Mouse (Mus musculus) brain, embryonic 14.5 days (tissue): ENCODE results near the gene Alppl2. TPM values are rescaled to one million over a fixed set of nuclear protein-coding genes. Genes with fewer than 3 reads are reported as not detected.

ENCODE experiments used
- DNase-seq: peaks from one replicate; pipeline ENCODE4 v3.0.0-alpha.2; 2011; ENCODE audit warnings: low read depth
- CTCF ChIP-seq: fragments of 200-500 bp; IDR thresholded peaks from 2 replicates; pipeline ENCODE4 v1.5.1; 2012; ENCODE audit warnings: inconsistent platforms, mild to moderate bottlenecking, moderate library complexity, borderline replicate concordance; ENCODE audit not compliant: insufficient read depth, insufficient read length; ENCODE audit errors: extremely low read depth
- POLR2A ChIP-seq: fragments of 200-500 bp; IDR thresholded peaks from 2 replicates; pipeline ENCODE4 v1.6.1; 2012; ENCODE audit warnings: mild to moderate bottlenecking, inconsistent platforms, borderline replicate concordance; ENCODE audit not compliant: poor library complexity, insufficient read depth, insufficient read length, severe bottlenecking; ENCODE audit errors: extremely low read depth
- polyA plus RNA-seq: library from polyadenylated mRNA; depleted of rRNA; stranded (reverse); fragments of >200 nt; gene quantifications from 2 replicates; pipeline ENCODE4 v1.2.3, GENCODE M21; 2012; rRNA removed

The Alppl2 gene
- polyA plus RNA-seq: not detected in 2 replicates

DNA sequence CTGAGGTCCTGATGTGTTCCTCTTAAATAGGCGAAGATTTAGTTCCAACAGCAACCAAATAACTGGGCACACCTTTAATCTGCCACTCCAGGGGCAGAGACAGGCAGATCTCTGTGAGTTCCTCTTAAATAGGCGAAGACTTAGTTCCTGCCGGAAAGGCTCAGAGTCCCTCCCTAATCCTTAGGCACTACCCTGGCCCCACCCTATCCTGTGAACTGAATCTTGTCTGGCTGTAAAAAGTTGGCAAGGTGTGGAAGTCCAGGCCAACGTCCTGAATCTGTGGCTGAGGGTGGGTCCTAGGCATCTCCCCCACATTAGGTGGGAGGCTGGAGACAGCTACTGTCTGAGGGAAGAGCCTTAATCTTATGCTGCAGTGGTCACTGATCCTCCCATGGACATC lies at the start of gene Alppl2:
Gene Alppl2, minus strand, starts transcription at position 101 of the 400 bp plus-strand sequence.
- DNase-seq: no peak
- TF ChIP-seq CTCF: no peak
- no peak for TF ChIP-seq POLR2A

DNA sequence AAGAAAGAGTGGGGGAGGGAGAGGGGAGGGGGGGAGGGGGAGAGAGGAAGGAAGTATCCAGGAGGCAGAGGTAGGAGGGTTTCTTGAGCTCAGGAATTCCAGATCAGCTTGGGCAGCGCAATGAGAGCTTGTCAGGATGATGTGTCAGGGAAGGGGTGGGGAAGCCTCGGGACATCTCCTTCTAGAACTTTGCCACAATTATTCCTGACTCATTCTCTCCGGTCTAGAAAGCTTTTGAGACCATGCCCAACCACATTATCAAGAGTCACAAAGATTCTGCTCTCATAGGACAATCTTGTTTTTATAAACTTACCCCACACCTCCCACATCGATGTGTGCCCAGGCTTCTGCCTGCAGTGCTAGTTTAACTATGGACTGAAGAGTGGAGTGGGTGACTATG lies 42.1 kb upstream of the Alppl2 start:
- DNase-seq: no peak

DNA sequence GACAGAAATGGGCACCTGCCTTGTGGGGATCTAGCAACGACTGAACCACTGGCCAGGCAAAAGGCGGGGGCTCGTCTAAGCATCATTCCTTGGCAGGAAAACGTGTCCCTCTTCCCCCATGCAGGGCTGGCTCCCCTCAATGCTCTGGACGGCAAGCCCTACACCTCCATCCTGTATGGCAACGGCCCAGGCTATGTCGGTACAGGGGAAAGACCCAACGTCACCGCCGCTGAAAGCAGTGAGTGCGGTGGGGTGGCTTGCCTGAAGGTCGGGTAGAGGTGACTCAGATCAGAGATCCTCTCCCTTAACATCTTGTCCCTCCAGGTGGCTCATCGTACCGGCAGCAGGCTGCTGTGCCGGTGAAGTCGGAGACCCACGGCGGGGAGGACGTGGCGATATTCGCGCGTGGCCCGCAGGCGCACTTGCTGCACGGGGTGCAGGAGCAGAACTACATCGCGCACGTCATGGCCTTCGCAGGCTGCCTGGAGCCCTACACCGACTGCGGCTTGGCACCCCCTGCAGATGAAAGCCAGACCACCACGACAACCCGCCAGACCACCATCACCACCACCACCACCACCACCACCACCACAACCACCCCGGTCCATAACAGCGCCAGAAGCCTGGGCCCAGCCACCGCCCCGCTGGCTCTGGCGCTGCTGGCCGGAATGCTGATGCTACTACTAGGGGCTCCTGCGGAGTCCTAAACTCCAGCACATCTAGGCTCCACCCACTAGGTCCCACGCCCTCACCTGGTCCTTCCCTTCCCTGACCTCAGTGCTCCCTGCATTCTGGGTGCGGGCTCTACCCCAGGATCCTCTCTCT lies 37.7 kb upstream of the Alppl2 start:
- DNase-seq: no peak
- no peak for TF ChIP-seq POLR2A
- no peak for TF ChIP-seq CTCF

More for the DNA sequence above, 42.1 kb upstream of the Alppl2 start:
- no peak for TF ChIP-seq POLR2A
- TF ChIP-seq CTCF: no peak

DNA sequence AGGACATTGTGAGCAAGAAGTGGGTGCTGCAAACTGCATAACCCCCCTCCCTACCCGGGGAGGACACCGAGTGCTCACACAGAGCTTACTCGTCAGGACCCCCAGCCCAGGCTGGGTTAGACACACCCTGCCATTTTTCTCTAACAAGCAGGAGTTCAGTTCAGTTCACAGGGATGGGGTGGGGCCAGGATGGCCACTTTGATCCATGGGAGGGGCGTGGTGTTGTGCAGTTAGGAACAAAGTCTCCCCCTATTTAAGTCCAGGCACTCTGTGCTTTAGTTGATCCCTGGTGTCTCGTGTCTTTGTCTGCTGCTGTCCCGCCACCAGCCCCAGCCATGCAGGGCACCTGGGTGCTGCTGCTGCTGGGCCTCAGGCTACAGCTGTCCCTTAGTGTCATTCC lies 34.9 kb upstream of the Alppl2 start, which contains the start of gene Akp3:
Gene Akp3, plus strand, starts transcription at position 301 of the 400 bp plus-strand sequence.
- DNase-seq: no peak
- no peak for TF ChIP-seq CTCF
- TF ChIP-seq POLR2A: no peak

DNA sequence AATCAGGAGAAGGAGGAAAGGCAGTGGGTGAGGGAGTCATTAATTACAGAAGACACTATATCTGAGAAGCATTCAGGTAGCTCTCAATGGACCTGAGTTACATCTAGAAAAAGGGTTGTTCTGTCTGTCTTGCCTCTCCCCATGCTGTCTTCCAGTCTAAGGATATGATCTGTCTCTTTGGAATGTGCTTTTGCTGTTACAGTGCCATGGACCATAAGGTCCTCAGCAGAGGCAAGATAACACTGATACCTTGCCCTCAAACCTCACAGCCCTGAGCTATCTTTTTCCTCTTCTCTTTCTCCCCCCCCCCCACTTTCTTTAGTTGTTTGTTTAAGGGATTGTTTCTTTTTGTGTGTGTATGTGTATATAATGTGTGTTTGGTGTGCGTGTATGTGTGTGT lies 25.1 kb upstream of the Alppl2 start:
- TF ChIP-seq CTCF (no peak), POLR2A (no peak)
- no peak for DNase-seq

DNA sequence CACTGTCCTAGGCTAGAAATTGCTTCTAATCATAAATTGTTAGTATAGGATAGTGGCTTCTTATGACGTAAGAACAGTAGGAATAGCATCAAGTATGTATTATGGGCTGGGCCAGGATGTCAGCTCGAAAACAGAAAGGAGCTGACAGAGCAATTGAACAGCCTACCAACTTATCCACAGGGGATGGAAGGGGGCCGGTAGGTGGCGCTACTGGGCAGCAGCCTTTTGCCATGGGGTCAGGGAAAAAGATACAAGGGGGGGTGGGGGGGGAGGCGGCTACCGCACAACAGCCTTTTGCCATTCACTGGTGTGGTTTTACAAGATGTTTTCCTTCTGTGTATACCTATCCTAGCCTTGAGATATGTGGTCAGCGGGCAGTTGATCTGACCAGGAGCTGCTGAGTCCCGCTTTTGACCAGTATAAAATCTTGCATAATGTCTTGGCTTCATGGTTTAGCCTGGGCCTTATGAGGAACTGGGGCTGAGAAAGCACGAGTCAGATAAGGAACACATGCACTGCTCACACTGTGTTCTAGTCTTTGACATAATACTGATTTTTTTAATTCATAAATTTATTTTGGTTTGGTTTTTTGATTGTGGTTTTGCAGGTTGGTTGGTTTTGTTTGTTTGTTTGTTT lies 22.1 kb upstream of the Alppl2 start:
- no peak for TF ChIP-seq POLR2A
- TF ChIP-seq CTCF: peak; percentile 45; the same call in 1 of the 2 replicates
- DNase-seq: peak; percentile 2

DNA sequence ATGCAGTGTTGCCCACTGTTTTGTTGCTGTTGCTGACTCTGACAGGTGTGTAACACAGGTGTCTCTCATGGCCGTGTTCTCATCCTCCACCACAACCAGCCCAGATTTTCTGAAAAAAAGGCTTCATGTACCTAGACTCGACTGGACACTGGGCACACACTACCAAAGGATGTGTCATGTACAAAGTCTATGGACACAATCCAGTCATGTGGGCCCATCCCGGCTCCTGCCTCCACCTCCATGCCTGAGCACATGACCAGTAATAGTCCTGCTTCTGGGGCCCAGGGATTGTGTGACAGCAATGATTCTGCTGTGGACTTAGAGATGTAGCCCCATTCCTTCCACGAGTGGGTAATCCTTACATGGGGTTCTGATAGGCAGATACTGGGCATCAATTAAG lies 18.8 kb upstream of the Alppl2 start:
- no peak for DNase-seq
- no peak for TF ChIP-seq CTCF
- no peak for TF ChIP-seq POLR2A

DNA sequence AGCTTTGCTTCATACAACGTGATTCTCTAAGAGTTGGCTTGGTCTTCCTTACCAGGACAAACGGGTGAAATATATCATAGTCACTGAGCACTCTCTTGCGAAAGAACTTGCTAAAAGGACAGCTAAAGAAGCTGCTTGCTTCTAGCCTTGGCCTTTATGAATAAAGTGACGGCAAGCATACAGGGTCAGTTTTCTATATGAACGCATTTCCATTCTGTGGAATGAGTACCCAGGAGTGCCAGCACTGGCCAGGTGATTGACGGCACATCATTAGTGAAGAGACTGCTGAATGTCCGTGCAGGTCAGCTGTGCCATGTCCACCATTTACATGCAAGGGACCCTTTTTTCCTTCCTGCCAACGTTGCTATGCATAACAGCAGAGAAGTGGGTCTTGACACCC lies 16.8 kb upstream of the Alppl2 start:
- TF ChIP-seq CTCF (no peak), POLR2A (no peak)

DNA sequence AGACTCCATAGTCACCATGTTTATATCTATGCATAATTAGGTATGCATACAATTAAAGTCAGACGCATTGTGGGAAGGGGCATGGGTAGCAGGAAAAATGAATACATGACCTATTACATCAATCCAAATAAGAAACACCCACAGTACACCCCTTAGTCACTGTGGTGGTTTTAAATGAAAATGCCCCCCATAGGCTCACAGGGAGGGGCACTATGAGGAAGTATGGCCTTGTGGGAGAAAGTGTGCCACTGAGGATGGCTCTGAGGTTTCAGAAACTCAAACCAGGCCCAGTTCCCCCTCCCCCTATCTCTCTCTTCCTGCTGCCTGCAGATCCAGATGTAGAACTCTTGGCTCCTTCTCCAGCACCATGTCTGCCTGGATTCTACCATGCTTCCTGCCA lies 14.2 kb upstream of the Alppl2 start:
- TF ChIP-seq CTCF: no peak
- no peak for TF ChIP-seq POLR2A
- no peak for DNase-seq

More for the DNA sequence above, 16.8 kb upstream of the Alppl2 start:
- no peak for DNase-seq

DNA sequence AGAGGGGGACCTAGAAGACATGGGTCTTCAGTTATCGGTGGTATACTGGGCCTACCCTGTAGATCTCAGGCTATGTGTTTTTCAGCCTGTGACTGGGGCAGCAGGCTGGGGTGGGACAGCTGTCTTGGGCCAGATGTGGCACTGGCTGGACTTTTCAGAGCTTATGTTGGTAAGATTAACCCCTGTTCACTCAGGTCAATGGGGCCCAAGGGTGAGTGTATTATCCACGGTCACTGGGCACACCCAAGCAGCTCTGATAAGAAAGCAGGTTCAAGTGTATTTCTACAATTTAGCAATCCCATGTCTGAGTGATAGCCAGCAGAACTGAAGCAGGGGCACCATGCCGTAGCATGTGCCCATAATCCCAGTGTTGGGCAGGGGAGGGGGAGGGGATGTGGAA lies 12.4 kb upstream of the Alppl2 start:
- DNase-seq: no peak
- TF ChIP-seq CTCF (no peak), POLR2A (no peak)

DNA sequence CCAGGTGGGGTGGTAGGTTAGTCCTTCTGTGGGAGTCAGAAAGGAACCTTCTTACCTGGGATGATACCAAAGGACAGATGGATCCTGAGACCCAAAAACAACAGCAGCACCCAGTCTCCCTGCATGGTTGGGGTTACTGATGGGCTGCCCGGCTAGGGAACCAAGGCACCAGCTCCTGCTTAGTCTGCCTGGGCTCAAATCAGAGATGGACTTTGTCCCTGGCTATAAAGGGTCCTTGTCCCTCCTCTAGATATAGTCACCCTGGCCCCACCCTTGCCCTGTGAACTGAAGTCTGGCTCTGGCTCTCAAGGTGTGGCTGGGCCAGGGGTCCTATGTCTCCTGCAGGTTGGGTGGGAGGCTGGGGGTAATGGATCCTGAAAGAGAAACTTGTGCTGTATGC lies 11.7 kb upstream of the Alppl2 start, which contains the start of gene Alpi:
Gene Alpi, minus strand, starts transcription at position 196 of the 400 bp plus-strand sequence.
- DNase-seq: no peak
- TF ChIP-seq CTCF (no peak), POLR2A (no peak)
